Mouse (Mus musculus) G1E (cell line): ENCODE data around the gene Ascc3. TPM values are rescaled to one million over a fixed set of nuclear protein-coding genes. Genes with fewer than 3 reads are reported as not detected.
A peak's percentile ranks its signal among the peaks of the same experiment; 100 is the strongest.

Source experiments
- ATAC-seq: 2 replicates; pipeline ENCODE4 v1.8.0; 2016; ENCODE audit warnings: mild to moderate bottlenecking; ENCODE audit not compliant: insufficient number of reproducible peaks, poor library complexity, low FRiP score, severe bottlenecking; ENCODE audit errors: extremely low read depth
- DNase-seq: peaks from one replicate; pipeline ENCODE4 v3.0.0; 2012; ENCODE audit warnings: low spot score
- H3K27me3 ChIP-seq: 2 replicates; pipeline ENCODE4 v1.6.1; 2012; ENCODE audit warnings: mild to moderate bottlenecking, low read length, inconsistent platforms; ENCODE audit not compliant: insufficient read depth
- H3K36me3 ChIP-seq: replicated peaks from 2 replicates; pipeline ENCODE3; 2012; ENCODE audit warnings: mild to moderate bottlenecking, inconsistent platforms
- H3K4me1 ChIP-seq: 2 replicates; pipeline ENCODE4 v1.6.1; 2012; ENCODE audit warnings: low read depth, low read length, inconsistent platforms, mixed read lengths; ENCODE audit not compliant: insufficient read depth
- H3K4me3 ChIP-seq: 2 replicates; pipeline ENCODE4 v1.5.1; 2012; ENCODE audit warnings: low read depth, mild to moderate bottlenecking, inconsistent platforms, low read length, moderate library complexity, mixed read lengths
- H3K9me3 ChIP-seq: replicated peaks from 2 replicates; pipeline ENCODE4 v1.6.1; 2012; ENCODE audit warnings: inconsistent platforms
- CTCF ChIP-seq: IDR thresholded peaks from 2 replicates; pipeline ENCODE4 v1.5.1; 2012; ENCODE audit warnings: low read depth, low read length, inconsistent platforms, mixed read lengths
- GATA1 ChIP-seq: IDR thresholded peaks from 2 replicates; pipeline ENCODE4 v1.6.1; 2012; ENCODE audit warnings: borderline replicate concordance, low read length, inconsistent platforms, mixed read lengths
- GATA2 ChIP-seq: IDR thresholded peaks from 2 replicates; pipeline ENCODE4 v1.6.1; 2012; ENCODE audit warnings: low read depth, low read length, inconsistent platforms, borderline replicate concordance
- POLR2AphosphoS5 ChIP-seq: IDR thresholded peaks from 2 replicates; pipeline ENCODE4 v1.6.1; 2012; ENCODE audit warnings: low read depth, low read length, inconsistent platforms; ENCODE audit not compliant: insufficient replicate concordance
- TAL1 ChIP-seq: conservative IDR thresholded peaks from 2 replicates; pipeline ENCODE4 v1.6.1; 2012; ENCODE audit warnings: low read depth, low read length, inconsistent platforms, mixed read lengths
- polyA plus RNA-seq: library from polyadenylated mRNA; stranded (reverse); fragments of >175 nt; gene quantifications from 2 replicates; pipeline ENCODE4 v1.2.3, GENCODE M21; 2012
- total RNA-seq, 2 experiments: library from RNA; stranded (forward) in 1 of 2; stranded (reverse) in 1 of 2; fragments of 200-1000 nt in 1 of 2; fragments of >200 nt in 1 of 2; fragmentation: Nextera tagmentation in 1 of 2; gene quantifications; 2 replicates each; pipeline ENCODE4 v1.2.3; 2014 to 2017

The Ascc3 gene
- 51.4 and 56.1 TPM in 2 replicates for total RNA-seq (2014; fragmentation: Nextera tagmentation)
- total RNA-seq (2017), result 29.4 and 31.1 TPM in 2 replicates
- polyA plus RNA-seq, result 1.1 and 1.2 TPM in 2 replicates

- peak; percentile 77 for ATAC-seq
- peak; percentile 37 for DNase-seq
- H3K36me3 ChIP-seq, result no peaks in the 10 kb centered on the region
- TF ChIP-seq GATA1 (no peak), TAL1 (no peak), CTCF (no peak), GATA2 (no peak), POLR2AphosphoS5 (no peak)
- no peaks in the 10 kb centered on the region for H3K27me3 ChIP-seq
- H3K4me1 ChIP-seq, result peaks cover under 1% of the 10 kb centered on the region; the same call in 1 of the 2 replicates
- peak within 1 kb of the TSS; percentile 76 for H3K4me3 ChIP-seq
- no peaks in the 10 kb centered on the region for H3K9me3 ChIP-seq
These were observed at the start of gene Ascc3 for GRCm38 (mm10) chr10:50592355-50593293. Gene Ascc3, plus strand, starts transcription at chr10:50592669.

GRCm38 (mm10) chr10:50584721-50585120 lies 7.7 kb upstream of the Ascc3 start:
- Histone ChIP-seq H3K4me3 (no peak overlapping the region), H3K36me3 (no peaks in the 10 kb centered on the region), H3K9me3 (no peaks in the 10 kb centered on the region), H3K4me1 (no peaks in the 10 kb centered on the region), H3K27me3 (no peaks in the 10 kb centered on the region)
- no peak for DNase-seq
- no peak for ATAC-seq
- TF ChIP-seq CTCF, result no peak
- no peak for TF ChIP-seq GATA1
- TF ChIP-seq GATA2, result no peak
- no peak for TF ChIP-seq TAL1
- no peak for TF ChIP-seq POLR2AphosphoS5

- H3K9me3 ChIP-seq, result no peaks in the 10 kb centered on the region
- ATAC-seq (no peak), DNase-seq (no peak)
- TF ChIP-seq GATA1, result no peak
- no peak for TF ChIP-seq POLR2AphosphoS5
- no peak for TF ChIP-seq GATA2
- no peak for TF ChIP-seq TAL1
- no peak for TF ChIP-seq CTCF
- H3K27me3 ChIP-seq, result no peaks in the 10 kb centered on the region
- H3K4me3 ChIP-seq, result no peak overlapping the region
- no peaks in the 10 kb centered on the region for H3K36me3 ChIP-seq
- H3K4me1 ChIP-seq, result no peaks in the 10 kb centered on the region
These were observed 5.9 kb upstream of the Ascc3 start for GRCm38 (mm10) chr10:50586556-50586955.

- Histone ChIP-seq H3K36me3 (no peaks in the 10 kb centered on the region), H3K9me3 (no peaks in the 10 kb centered on the region), H3K4me1 (peaks cover 5% of the 10 kb centered on the region; the same call in 1 of the 2 replicates), H3K4me3 (peak overlapping the region; percentile 76), H3K27me3 (no peaks in the 10 kb centered on the region)
- DNase-seq (no peak), ATAC-seq (no peak)
- TF ChIP-seq TAL1 (no peak), GATA2 (no peak), POLR2AphosphoS5 (no peak), GATA1 (no peak), CTCF (no peak)
These were observed 902 bp downstream of the Ascc3 start for GRCm38 (mm10) chr10:50593371-50593770.

GRCm38 (mm10) chr10:50595340-50595739 lies 2.9 kb downstream of the Ascc3 start:
- peaks cover 5% of the 10 kb centered on the region; the same call in 1 of the 2 replicates for H3K4me1 ChIP-seq
- TF ChIP-seq CTCF, result no peak
- no peak for TF ChIP-seq GATA1
- no peak for TF ChIP-seq TAL1
- TF ChIP-seq POLR2AphosphoS5, result no peak
- no peak for TF ChIP-seq GATA2
- ATAC-seq (no peak), DNase-seq (no peak)
- H3K36me3 ChIP-seq, result peaks cover 2% of the 10 kb centered on the region
- H3K4me3 ChIP-seq, result no peak overlapping the region
- H3K9me3 ChIP-seq, result no peaks in the 10 kb centered on the region
- no peaks in the 10 kb centered on the region for H3K27me3 ChIP-seq

GRCm38 (mm10) chr10:50604919-50605318 lies 12.4 kb downstream of the Ascc3 start:
- no peak overlapping the region for H3K4me3 ChIP-seq
- DNase-seq (no peak), ATAC-seq (no peak)
- H3K4me1 ChIP-seq, result no peaks in the 10 kb centered on the region
- TF ChIP-seq GATA1, result no peak
- no peak for TF ChIP-seq CTCF
- H3K9me3 ChIP-seq, result no peaks in the 10 kb centered on the region
- no peaks in the 10 kb centered on the region for H3K27me3 ChIP-seq
- H3K36me3 ChIP-seq, result peaks cover 5% of the 10 kb centered on the region
